25 mouse cellular contexts compared by ENCODE assay signal in the genomic region with DNA sequence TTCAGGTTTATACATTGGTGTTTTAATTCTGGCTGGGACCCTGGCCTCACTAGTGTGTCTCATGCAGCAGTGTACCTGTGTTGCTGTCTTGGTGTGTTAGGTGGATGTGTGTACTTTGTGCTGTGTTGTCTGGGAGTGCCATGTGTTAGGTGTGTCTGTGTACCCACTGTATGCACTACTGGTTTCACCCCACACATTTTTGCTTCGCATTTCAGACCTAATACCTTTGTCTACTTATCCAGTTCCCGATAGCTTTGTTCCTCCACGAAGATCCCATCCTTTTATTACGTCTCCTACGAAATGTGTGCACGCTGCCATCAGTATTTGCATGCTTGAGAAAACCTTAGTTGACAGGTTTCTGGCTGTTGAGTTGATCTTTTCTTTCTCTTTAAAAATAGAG. TPM values are rescaled to one million over a fixed set of nuclear protein-coding genes. Genes with fewer than 3 reads are reported as not detected.
A peak's percentile ranks its signal among the peaks of the same experiment; 100 is the strongest.
DNase-seq lines count a peak whose midpoint lies in the region; ATAC-seq and TF ChIP-seq lines count a peak whose summit lies in the region.
"Had no signal": no experiment of that assay in that cellular context is flagged by ENCODE, and none has a peak within 500 bp of the region (broad histone marks: within the 10 kb centered on the region; RNA-seq: fewer than 3 reads in every experiment).

No protein-coding gene starts in this region.

- no peaks in the 10 kb centered on the region for H3K4me1 ChIP-seq in forebrain, postnatal 0 days (ENCODE audit: insufficient read depth)
- no peaks in the 10 kb centered on the region for H3K4me1 ChIP-seq in forebrain, embryonic 11.5 days (replicated peaks; ENCODE audit: control insufficient read depth, insufficient read depth, low read length)
- no peaks in the 10 kb centered on the region for H3K4me1 ChIP-seq in midbrain, embryonic 11.5 days (ENCODE audit: control insufficient read depth, insufficient read depth, low read length)
- H3K4me1 ChIP-seq in midbrain, postnatal 0 days (ENCODE audit: insufficient read depth, low read length): no peaks in the 10 kb centered on the region
- H3K4me1 ChIP-seq in testis, adult 2 months (ENCODE audit: control insufficient read depth, insufficient read depth, low read length): peaks cover 2% of the 10 kb centered on the region; the same call in 1 of the 2 replicates
- H3K4me1 ChIP-seq: embryonic facial prominence, embryonic 10.5 days; embryonic facial prominence, embryonic 12.5 days had no signal

- no peak overlapping the region for H3K4me2 ChIP-seq in forebrain, postnatal 0 days (ENCODE audit: low read depth)
- H3K4me2 ChIP-seq in forebrain, embryonic 11.5 days (ENCODE audit: low read depth, low read length, severe bottlenecking): no peak overlapping the region
- no peak overlapping the region for H3K4me2 ChIP-seq in midbrain, embryonic 11.5 days
- H3K4me2 ChIP-seq in midbrain, postnatal 0 days (ENCODE audit: low read depth, low read length, poor library complexity, severe bottlenecking): no peak overlapping the region
- H3K4me2 ChIP-seq: embryonic facial prominence, embryonic 12.5 days; forebrain, embryonic 12.5 days had no signal

- H3K9me3 ChIP-seq in forebrain, postnatal 0 days (ENCODE audit: low read length): no peaks in the 10 kb centered on the region
- H3K9me3 ChIP-seq in forebrain, embryonic 11.5 days (ENCODE audit: control insufficient read depth, low read length): no peaks in the 10 kb centered on the region
- H3K9me3 ChIP-seq in midbrain, embryonic 11.5 days (ENCODE audit: control insufficient read depth, low read length): no peaks in the 10 kb centered on the region
- H3K9me3 ChIP-seq in midbrain, postnatal 0 days (ENCODE audit: low read length): no peaks in the 10 kb centered on the region
- H3K9me3 ChIP-seq: embryonic facial prominence, embryonic 10.5 days; embryonic facial prominence, embryonic 12.5 days; forebrain, embryonic 12.5 days; G1E had no signal

- no peak for DNase-seq in forebrain, postnatal 0 days
- DNase-seq in forebrain, embryonic 11.5 days (ENCODE audit: low spot score): no peak
- DNase-seq in midbrain, embryonic 11.5 days (ENCODE audit: low spot score, missing footprints): peak; percentile 70
- no peak for DNase-seq in midbrain, postnatal 0 days (ENCODE audit: low spot score)
- no peak for DNase-seq in testis, postnatal 14 days (ENCODE audit: low spot score)
- DNase-seq: adrenal gland, adult 8-10 months; adrenal gland, postnatal 14 days; adrenal gland, postnatal 36 days; B cell, adult 2 months; cerebellum, adult 11-12 months; cerebellum, adult 2 months; cerebellum, adult 9-10 months; cerebellum, postnatal 10 days; cerebellum, postnatal 25 days had no signal

- no peaks in the 10 kb centered on the region for H3K27me3 ChIP-seq in forebrain, postnatal 0 days (ENCODE audit: insufficient read depth, low read length)
- H3K27me3 ChIP-seq in forebrain, embryonic 11.5 days (ENCODE audit: control insufficient read depth, insufficient read depth, low read length): no peaks in the 10 kb centered on the region
- no peaks in the 10 kb centered on the region for H3K27me3 ChIP-seq in midbrain, embryonic 11.5 days (ENCODE audit: control insufficient read depth, insufficient read depth, low read length)
- H3K27me3 ChIP-seq in midbrain, postnatal 0 days (ENCODE audit: insufficient read depth, low read length): no peaks in the 10 kb centered on the region
- no peaks in the 10 kb centered on the region for H3K27me3 ChIP-seq in testis, adult 2 months (ENCODE audit: control insufficient read depth, insufficient read depth, low read length)
- H3K27me3 ChIP-seq: CH12.LX; embryonic facial prominence, embryonic 12.5 days; forebrain, embryonic 12.5 days; Patski had no signal

- WGBS in forebrain, postnatal 0 days: 79% methylated on average over 6 of the region's 6 CpGs
- WGBS in forebrain, embryonic 11.5 days: 96% methylated on average over 6 of the region's 6 CpGs
- WGBS in midbrain, embryonic 11.5 days: 92% methylated on average over 6 of the region's 6 CpGs
- WGBS in midbrain, postnatal 0 days: 80% methylated on average over 6 of the region's 6 CpGs

- H3K27ac ChIP-seq in forebrain, postnatal 0 days (ENCODE audit: low read depth, low read length): no peak overlapping the region
- no peak overlapping the region for H3K27ac ChIP-seq in forebrain, embryonic 11.5 days (ENCODE audit: low read depth, low read length)
- H3K27ac ChIP-seq in midbrain, embryonic 11.5 days (ENCODE audit: low read depth, low read length): no peak overlapping the region
- H3K27ac ChIP-seq in midbrain, postnatal 0 days (ENCODE audit: low read depth, low read length): no peak overlapping the region
- H3K27ac ChIP-seq in testis, adult 2 months (ENCODE audit: control insufficient read depth, insufficient read depth, low read depth, low read length): no peak overlapping the region
- H3K27ac ChIP-seq: embryonic facial prominence, embryonic 10.5 days; embryonic facial prominence, embryonic 12.5 days; forebrain, embryonic 12.5 days had no signal

- no peak overlapping the region for H3K4me3 ChIP-seq in forebrain, postnatal 0 days (ENCODE audit: low read depth, low read length)
- no peak overlapping the region for H3K4me3 ChIP-seq in forebrain, embryonic 11.5 days (ENCODE audit: low read depth, low read length)
- no peak overlapping the region for H3K4me3 ChIP-seq in midbrain, embryonic 11.5 days (ENCODE audit: low read depth, low read length)
- H3K4me3 ChIP-seq in midbrain, postnatal 0 days (ENCODE audit: low read depth, low read length): no peak overlapping the region
- peak overlapping the region; percentile 51; the same call in 1 of the 2 replicates for H3K4me3 ChIP-seq in testis, adult 2 months (ENCODE audit: control insufficient read depth, low read depth, low read length)
- H3K4me3 ChIP-seq: embryonic facial prominence, embryonic 10.5 days; embryonic facial prominence, embryonic 12.5 days; forebrain, embryonic 12.5 days had no signal

- TF ChIP-seq POLR2A in testis, adult 2 months (IDR thresholded peaks at IDR 0.05; ENCODE audit: control insufficient read depth, low read depth, low read length): no peak

- TF ChIP-seq CTCF in forebrain, postnatal 0 days (IDR thresholded peaks at IDR 0.05; ENCODE audit: low read depth): no peak
- no peak for TF ChIP-seq CTCF in midbrain, postnatal 0 days (IDR thresholded peaks at IDR 0.05)
- no peak for TF ChIP-seq CTCF in testis, adult 2 months (IDR thresholded peaks at IDR 0.05; ENCODE audit: control insufficient read depth, insufficient read depth, insufficient replicate concordance, low read depth, low read length)

- H3K9ac ChIP-seq in forebrain, postnatal 0 days: no peak overlapping the region
- no peak overlapping the region for H3K9ac ChIP-seq in forebrain, embryonic 11.5 days (ENCODE audit: low read length)
- no peak overlapping the region for H3K9ac ChIP-seq in midbrain, embryonic 11.5 days (ENCODE audit: low read length)
- H3K9ac ChIP-seq in midbrain, postnatal 0 days (replicated peaks; ENCODE audit: low read length, poor library complexity, severe bottlenecking): no peak overlapping the region
- H3K9ac ChIP-seq: embryonic facial prominence, embryonic 12.5 days; forebrain, embryonic 12.5 days had no signal

- 0 out of 2 replicates have a peak, but pooled peaks have one; percentile 6 for ATAC-seq in forebrain, postnatal 0 days
- no peak for ATAC-seq in forebrain, embryonic 11.5 days (replicated peaks; ENCODE audit: low FRiP score)
- ATAC-seq in midbrain, embryonic 11.5 days (ENCODE audit: low FRiP score): no peak
- ATAC-seq in midbrain, postnatal 0 days (ENCODE audit: low FRiP score): no peak
- ATAC-seq: activated CD4-positive, CD25-positive, alpha-beta regulatory T cell, adult 4 months; CD4-positive, CD25-positive, alpha-beta regulatory T cell, adult 4 months; forebrain, embryonic 14.5 days; forebrain, embryonic 16.5 days; Patski had no signal

- H3K36me3 ChIP-seq in forebrain, postnatal 0 days (ENCODE audit: insufficient read depth): no peaks in the 10 kb centered on the region; the same call in 1 of the 2 replicates
- no peaks in the 10 kb centered on the region for H3K36me3 ChIP-seq in forebrain, embryonic 11.5 days (ENCODE audit: control insufficient read depth, insufficient read depth, low read length)
- no peaks in the 10 kb centered on the region for H3K36me3 ChIP-seq in midbrain, embryonic 11.5 days (ENCODE audit: control insufficient read depth, insufficient read depth, low read length)
- H3K36me3 ChIP-seq in midbrain, postnatal 0 days (ENCODE audit: insufficient read depth, low read length): peaks cover 2% of the 10 kb centered on the region; the same call in 1 of the 2 replicates
- no peaks in the 10 kb centered on the region; the same call in 1 of the 2 replicates for H3K36me3 ChIP-seq in testis, adult 2 months (ENCODE audit: control insufficient read depth, insufficient read depth, low read length)

RNA-seq across cellular contexts. Expression of gene Ppp4r1, which starts 18.1 kb away (rescaled TPM):
- total RNA-seq in forebrain, postnatal 0 days (2014; rRNA removed): 51.0 and 59.2 TPM in 2 replicates
- 20.7 and 28.7 TPM in 2 replicates for polyA plus RNA-seq in forebrain, postnatal 0 days (2015; fragmentation: Nextera tagmentation; extraction: Ambion mirVana)
- polyA plus RNA-seq in forebrain, embryonic 11.5 days (2014; fragmentation: Nextera tagmentation; extraction: Ambion mirVana): 63.7 and 64.5 TPM in 2 replicates
- 51.0 and 58.0 TPM in 2 replicates for polyA plus RNA-seq in midbrain, embryonic 11.5 days (2014; fragmentation: Nextera tagmentation; extraction: Ambion mirVana)
- total RNA-seq in midbrain, postnatal 0 days (2014; rRNA removed): 45.6 and 58.3 TPM in 2 replicates
- 24.2 and 28.6 TPM in 2 replicates for polyA plus RNA-seq in midbrain, postnatal 0 days (2015; fragmentation: Nextera tagmentation; extraction: Ambion mirVana)
- polyA plus RNA-seq in testis, adult 2 months (2012; rRNA removed): 244 and 274 TPM in 2 replicates

RNA-seq across cellular contexts. Expression of gene Rab31, which starts 27.9 kb away (rescaled TPM):
- 92.8 and 110 TPM in 2 replicates for total RNA-seq in forebrain, postnatal 0 days (2014; rRNA removed)
- 74.0 and 79.3 TPM in 2 replicates for polyA plus RNA-seq in forebrain, postnatal 0 days (2015; fragmentation: Nextera tagmentation; extraction: Ambion mirVana)
- 72.9 and 73.4 TPM in 2 replicates for polyA plus RNA-seq in forebrain, embryonic 11.5 days (2014; fragmentation: Nextera tagmentation; extraction: Ambion mirVana)
- 67.6 and 72.9 TPM in 2 replicates for polyA plus RNA-seq in midbrain, embryonic 11.5 days (2014; fragmentation: Nextera tagmentation; extraction: Ambion mirVana)
- 81.1 and 88.1 TPM in 2 replicates for total RNA-seq in midbrain, postnatal 0 days (2014; rRNA removed)
- polyA plus RNA-seq in midbrain, postnatal 0 days (2015; fragmentation: Nextera tagmentation; extraction: Ambion mirVana): 66.8 and 67.6 TPM in 2 replicates
- polyA plus RNA-seq in testis, adult 2 months (2012; rRNA removed): 25.3 and 32.1 TPM in 2 replicates
